Comparison of ENCODE assay signal across 17 mouse cellular contexts in the genomic region with DNA sequence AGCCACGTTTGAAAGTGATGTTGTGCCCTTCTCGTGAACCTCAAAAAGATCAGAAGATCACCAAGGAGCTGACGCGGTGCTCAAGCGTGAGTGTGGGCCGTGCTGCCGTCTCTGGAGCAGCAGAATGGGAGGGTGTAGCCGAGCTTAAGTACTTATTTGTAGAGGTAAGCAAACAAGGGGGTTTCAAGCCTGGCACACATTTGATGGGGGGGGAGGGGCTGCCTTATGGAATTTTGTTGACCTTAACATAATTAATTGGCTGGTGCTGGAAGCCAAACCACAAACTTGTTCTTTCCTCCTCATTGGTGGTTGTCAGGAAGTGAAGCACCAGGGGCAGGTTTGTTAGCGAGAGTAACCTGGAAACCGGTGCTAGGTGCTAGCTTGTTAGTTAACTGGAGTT. TPM values are rescaled to one million over a fixed set of nuclear protein-coding genes. Genes with fewer than 3 reads are reported as not detected.
"Had no signal": no experiment of that assay in that cellular context is flagged by ENCODE, and none has a peak within 500 bp of the region (broad histone marks: within the 10 kb centered on the region; RNA-seq: fewer than 3 reads in every experiment).

No protein-coding gene starts in this region.

- H3K4me2 ChIP-seq: liver, embryonic 13.5 days; midbrain, embryonic 13.5 days; neural tube, embryonic 13.5 days had no signal

- H3K9me3 ChIP-seq: liver, embryonic 13.5 days; neural tube, embryonic 13.5 days had no signal

- H3K27me3 ChIP-seq: liver, embryonic 13.5 days; midbrain, embryonic 13.5 days; neural tube, embryonic 13.5 days had no signal

- H3K4me1 ChIP-seq: liver, embryonic 13.5 days; midbrain, embryonic 13.5 days; neural tube, embryonic 13.5 days had no signal

- DNase-seq: kidney, adult 18-20 months; kidney, postnatal 10 days; kidney, postnatal 36 days; layer of hippocampus, postnatal 36 days; liver, embryonic 13.5 days; retina, postnatal 1 day; right cerebral cortex, postnatal 14 days; right cerebral cortex, postnatal 4 days; thymus, postnatal 25 days had no signal

- H3K9ac ChIP-seq: liver, embryonic 13.5 days; midbrain, embryonic 13.5 days; neural tube, embryonic 13.5 days had no signal

- ATAC-seq: hindbrain, embryonic 16.5 days; intestine, embryonic 16.5 days; midbrain, embryonic 13.5 days; midbrain, embryonic 16.5 days had no signal

- H3K27ac ChIP-seq: left cerebral cortex, adult 2 months; liver, embryonic 13.5 days; macrophage; midbrain, embryonic 13.5 days; neural tube, embryonic 13.5 days had no signal

- H3K4me3 ChIP-seq: left cerebral cortex, adult 2 months; liver, embryonic 13.5 days; midbrain, embryonic 13.5 days; myocyte; neural tube, embryonic 13.5 days had no signal

RNA-seq across cellular contexts. Expression of gene Gm26558, which starts 33.8 kb away (rescaled TPM):
- polyA plus RNA-seq: macrophage had no signal
